Mouse (Mus musculus): Measurements from ENCODE around the gene Prima1.

DNA sequence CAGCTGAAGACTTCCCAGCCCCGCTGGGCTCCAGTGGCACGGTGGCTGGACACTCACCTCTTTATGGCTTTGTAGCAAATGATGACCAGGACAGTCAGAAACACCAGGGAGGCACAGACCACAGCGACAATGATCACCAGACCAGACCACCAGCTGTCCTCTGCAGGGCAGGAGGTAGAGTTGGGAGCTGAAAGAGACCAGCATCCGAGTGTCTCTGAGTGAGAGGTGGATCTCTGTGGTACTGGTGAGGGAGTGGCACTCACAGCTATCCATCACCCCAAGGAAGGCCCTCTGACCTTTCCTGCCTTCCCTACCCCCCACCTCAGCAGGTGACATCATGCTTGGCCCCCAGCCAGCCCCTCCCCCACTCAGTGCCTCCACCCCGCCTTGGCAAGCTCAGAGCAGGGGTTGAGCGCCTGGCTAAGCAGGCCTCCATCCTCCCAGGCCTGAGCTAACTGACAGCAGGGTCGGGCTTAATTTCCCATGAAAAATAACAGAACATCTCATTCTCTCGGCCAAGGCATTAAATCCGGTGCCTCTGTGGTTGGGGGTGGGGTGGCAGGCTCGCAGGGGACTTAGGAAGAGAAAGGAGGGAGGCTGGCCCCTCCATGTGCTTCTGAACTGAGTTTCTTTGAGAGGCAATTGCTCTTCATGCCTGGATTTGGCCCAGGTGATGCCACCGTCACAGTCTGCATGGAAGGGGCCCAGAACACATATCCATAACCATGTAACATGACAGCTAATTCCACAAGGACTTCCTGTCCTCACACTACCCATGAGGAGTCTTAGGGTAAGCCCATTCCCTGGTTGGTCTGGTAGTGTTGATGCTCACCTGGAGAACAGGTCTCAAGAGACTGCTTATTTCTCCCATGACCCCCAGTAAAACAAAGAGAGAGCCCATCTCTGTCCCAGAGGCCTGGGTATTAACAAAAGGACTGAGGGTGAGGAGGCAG is 39.1 kb downstream of the Prima1 start:
- TF ChIP-seq CTCF (IDR thresholded peaks at IDR 0.05): no peak
- no peak for TF ChIP-seq EP300 (IDR thresholded peaks at IDR 0.05)

Data from lung, postnatal 0 days (tissue).